Comparison of ENCODE assay signal across 18 mouse cellular contexts in genomic region chr2:6186913-6187312, GRCm38 (mm10). TPM values are rescaled to one million over a fixed set of nuclear protein-coding genes. Genes with fewer than 3 reads are reported as not detected.
DNase-seq lines count a peak whose midpoint lies in the region; ATAC-seq lines count a peak whose summit lies in the region.
"Had no signal": no experiment of that assay in that cellular context is flagged by ENCODE, and none has a peak within 500 bp of the region (broad histone marks: within the 10 kb centered on the region; RNA-seq: fewer than 3 reads in every experiment).

No protein-coding gene starts in this region.

- H3K4me3 ChIP-seq in embryonic facial prominence, embryonic 14.5 days (ENCODE audit: low read depth, low read length) = no peak overlapping the region
- H3K4me3 ChIP-seq in embryonic facial prominence, embryonic 10.5 days = no peak overlapping the region
- H3K4me3 ChIP-seq in kidney, embryonic 16.5 days (ENCODE audit: low read length) = no peak overlapping the region
- H3K4me3 ChIP-seq in kidney, embryonic 14.5 days (ENCODE audit: low read length) = no peak overlapping the region
- no peak overlapping the region for H3K4me3 ChIP-seq in neural tube, embryonic 13.5 days
- H3K4me3 ChIP-seq: heart, embryonic 15.5 days had no signal

- peak; percentile 21; the same call in 1 of the 2 replicates for ATAC-seq in embryonic facial prominence, embryonic 14.5 days (ENCODE audit: low read depth)
- no peak for ATAC-seq in kidney, embryonic 16.5 days (ENCODE audit: low FRiP score, low TSS enrichment)
- ATAC-seq in kidney, embryonic 14.5 days (ENCODE audit: low FRiP score, low TSS enrichment) = no peak
- ATAC-seq in neural tube, embryonic 13.5 days (ENCODE audit: low read depth) = peak; percentile 52; the same call in 1 of the 2 replicates

- H3K9me3 ChIP-seq in embryonic facial prominence, embryonic 14.5 days (ENCODE audit: control insufficient read depth, low read length) = peaks cover 6% of the 10 kb centered on the region
- H3K9me3 ChIP-seq in embryonic facial prominence, embryonic 10.5 days = peaks cover 4% of the 10 kb centered on the region; the same call in 1 of the 2 replicates
- H3K9me3 ChIP-seq in kidney, embryonic 16.5 days (ENCODE audit: low read length) = peaks cover 4% of the 10 kb centered on the region
- H3K9me3 ChIP-seq in kidney, embryonic 14.5 days (ENCODE audit: control insufficient read depth, low read length) = peaks cover 5% of the 10 kb centered on the region; the same call in 1 of the 2 replicates
- 0 out of 2 replicates have a peak, but pooled peaks cover 5% of the 10 kb centered on the region for H3K9me3 ChIP-seq in neural tube, embryonic 13.5 days
- H3K9me3 ChIP-seq: heart, embryonic 15.5 days had no signal

- no peak overlapping the region for H3K27ac ChIP-seq in embryonic facial prominence, embryonic 14.5 days (replicated peaks; ENCODE audit: low read depth, low read length)
- no peak overlapping the region for H3K27ac ChIP-seq in embryonic facial prominence, embryonic 10.5 days (replicated peaks)
- peak overlapping the region; percentile 61 for H3K27ac ChIP-seq in kidney, embryonic 16.5 days (ENCODE audit: low read length)
- no peak overlapping the region for H3K27ac ChIP-seq in kidney, embryonic 14.5 days (ENCODE audit: low read depth, low read length)
- H3K27ac ChIP-seq in neural tube, embryonic 13.5 days (replicated peaks) = peak overlapping the region; percentile 69
- H3K27ac ChIP-seq: heart, embryonic 15.5 days; macrophage had no signal

- no peak overlapping the region for H3K4me2 ChIP-seq in embryonic facial prominence, embryonic 14.5 days (ENCODE audit: low read depth, low read length)
- no peak overlapping the region for H3K4me2 ChIP-seq in kidney, embryonic 16.5 days (replicated peaks; ENCODE audit: low read depth, low read length)
- H3K4me2 ChIP-seq in kidney, embryonic 14.5 days (replicated peaks; ENCODE audit: low read depth, low read length) = no peak overlapping the region
- H3K4me2 ChIP-seq in neural tube, embryonic 13.5 days = no peak overlapping the region
- H3K4me2 ChIP-seq: heart, embryonic 15.5 days had no signal

- H3K36me3 ChIP-seq in embryonic facial prominence, embryonic 14.5 days (ENCODE audit: control insufficient read depth, insufficient read depth, low read length) = no peaks in the 10 kb centered on the region
- no peaks in the 10 kb centered on the region for H3K36me3 ChIP-seq in embryonic facial prominence, embryonic 10.5 days (replicated peaks)
- H3K36me3 ChIP-seq in kidney, embryonic 16.5 days (ENCODE audit: insufficient read depth, low read length) = no peaks in the 10 kb centered on the region
- H3K36me3 ChIP-seq in kidney, embryonic 14.5 days (ENCODE audit: control insufficient read depth, insufficient read depth, low read length) = no peaks in the 10 kb centered on the region
- no peaks in the 10 kb centered on the region for H3K36me3 ChIP-seq in neural tube, embryonic 13.5 days
- H3K36me3 ChIP-seq: heart, embryonic 15.5 days had no signal

- H3K9ac ChIP-seq in embryonic facial prominence, embryonic 14.5 days (ENCODE audit: low read depth, low read length) = no peak overlapping the region
- no peak overlapping the region for H3K9ac ChIP-seq in kidney, embryonic 16.5 days (replicated peaks; ENCODE audit: low read length)
- no peak overlapping the region for H3K9ac ChIP-seq in kidney, embryonic 14.5 days (ENCODE audit: low read depth, low read length)
- no peak overlapping the region for H3K9ac ChIP-seq in neural tube, embryonic 13.5 days
- H3K9ac ChIP-seq: heart, embryonic 15.5 days had no signal

- no peaks in the 10 kb centered on the region for H3K27me3 ChIP-seq in embryonic facial prominence, embryonic 14.5 days (replicated peaks; ENCODE audit: control insufficient read depth, insufficient read depth, low read length)
- H3K27me3 ChIP-seq in embryonic facial prominence, embryonic 10.5 days (replicated peaks; ENCODE audit: low read depth, poor library complexity, severe bottlenecking) = no peaks in the 10 kb centered on the region
- no peaks in the 10 kb centered on the region for H3K27me3 ChIP-seq in kidney, embryonic 16.5 days (ENCODE audit: insufficient read depth, low read length)
- H3K27me3 ChIP-seq in kidney, embryonic 14.5 days (ENCODE audit: control insufficient read depth, insufficient read depth, low read length) = no peaks in the 10 kb centered on the region
- no peaks in the 10 kb centered on the region for H3K27me3 ChIP-seq in neural tube, embryonic 13.5 days
- H3K27me3 ChIP-seq: heart, embryonic 15.5 days had no signal

- WGBS in embryonic facial prominence, embryonic 14.5 days = 46% methylated on average over 4 of the region's 4 CpGs
- WGBS in embryonic facial prominence, embryonic 10.5 days = 59% methylated on average over 4 of the region's 4 CpGs
- WGBS in kidney, embryonic 16.5 days = 39% methylated on average over 4 of the region's 4 CpGs
- 49% methylated on average over 4 of the region's 4 CpGs for WGBS in kidney, embryonic 14.5 days
- 37% methylated on average over 4 of the region's 4 CpGs for WGBS in neural tube, embryonic 13.5 days

- intact Hi-C loops in left cerebral cortex, postnatal 36 days (cut with DNase I) = no loop called here

- no peaks in the 10 kb centered on the region; the same call in 1 of the 2 replicates for H3K4me1 ChIP-seq in embryonic facial prominence, embryonic 14.5 days (ENCODE audit: control insufficient read depth, insufficient read depth, low read length)
- H3K4me1 ChIP-seq in embryonic facial prominence, embryonic 10.5 days = peaks cover 12% of the 10 kb centered on the region
- peaks cover 9% of the 10 kb centered on the region; the same call in 1 of the 2 replicates for H3K4me1 ChIP-seq in kidney, embryonic 16.5 days (ENCODE audit: insufficient read depth, low read length)
- H3K4me1 ChIP-seq in kidney, embryonic 14.5 days (ENCODE audit: control insufficient read depth, insufficient read depth, low read length) = peaks cover 7% of the 10 kb centered on the region; the same call in 1 of the 2 replicates
- H3K4me1 ChIP-seq in neural tube, embryonic 13.5 days (replicated peaks) = peaks cover 11% of the 10 kb centered on the region

- DNase-seq in embryonic facial prominence, embryonic 14.5 days (ENCODE audit: low spot score) = no peak
- no peak for DNase-seq in embryonic facial prominence, embryonic 10.5 days (ENCODE audit: low spot score)
- no peak for DNase-seq in neural tube, embryonic 10.5 days (ENCODE audit: extremely low spot score, low spot score)
- DNase-seq in left cerebral cortex, postnatal 36 days (ENCODE audit: low spot score in 2 of 2) = no peak
- no peak for DNase-seq in lung, postnatal 36 days
- DNase-seq: adrenal gland, postnatal 10 days; cerebellum, adult 8-10 months; gastrocnemius, postnatal 36 days; heart, postnatal 36 days; kidney, adult 8-10 months; kidney, postnatal 36 days; right cerebral cortex, postnatal 14 days; spleen, adult 18-20 months had no signal

RNA-seq across cellular contexts. Expression of gene Echdc3, which starts 25.9 kb away (rescaled TPM):
- polyA plus RNA-seq in embryonic facial prominence, embryonic 14.5 days (2014; fragmentation: Nextera tagmentation; extraction: Ambion mirVana) = 3.5 and 4.9 TPM in 2 replicates
- polyA plus RNA-seq in embryonic facial prominence, embryonic 10.5 days (2016; fragmentation: Nextera tagmentation; extraction: Ambion mirVana) = 2.5 and 3.1 TPM in 2 replicates
- 9.9 and 10.6 TPM in 2 replicates for polyA plus RNA-seq in kidney, embryonic 16.5 days (2015; fragmentation: Nextera tagmentation; extraction: Ambion mirVana)
- polyA plus RNA-seq in kidney, embryonic 14.5 days (2014; fragmentation: Nextera tagmentation; extraction: Ambion mirVana) = 7.0 and 7.4 TPM in 2 replicates
- polyA plus RNA-seq in neural tube, embryonic 13.5 days (2015; fragmentation: Nextera tagmentation; extraction: Ambion mirVana) = 1.3 and 1.9 TPM in 2 replicates
- under 1 TPM; 0.89 to 0.97 TPM for total RNA-seq in left cerebral cortex, postnatal 36 days (2021)

RNA-seq across cellular contexts. Expression of gene Proser2, which starts 56.9 kb away (rescaled TPM):
- 9.9 and 10.8 TPM in 2 replicates for polyA plus RNA-seq in embryonic facial prominence, embryonic 14.5 days (2014; fragmentation: Nextera tagmentation; extraction: Ambion mirVana)
- polyA plus RNA-seq in embryonic facial prominence, embryonic 10.5 days (2016; fragmentation: Nextera tagmentation; extraction: Ambion mirVana) = 3.6 and 4.4 TPM in 2 replicates
- polyA plus RNA-seq in kidney, embryonic 16.5 days (2015; fragmentation: Nextera tagmentation; extraction: Ambion mirVana) = 14.1 TPM in 2 replicates
- polyA plus RNA-seq in kidney, embryonic 14.5 days (2014; fragmentation: Nextera tagmentation; extraction: Ambion mirVana) = 10.5 and 11.3 TPM in 2 replicates
- polyA plus RNA-seq in neural tube, embryonic 13.5 days (2015; fragmentation: Nextera tagmentation; extraction: Ambion mirVana) = 4.7 and 5.6 TPM in 2 replicates
- 1 to 10 TPM; 3.1 to 3.4 TPM for total RNA-seq in left cerebral cortex, postnatal 36 days (2021)
- polyA plus RNA-seq: macrophage had no signal

Comparison
In these comparisons a context has a peak if more than half of its experiments do, and no peak if none do; other contexts are left out.
1. H3K27ac ChIP-seq: peak in kidney, embryonic 16.5 days (single experiment) and neural tube, embryonic 13.5 days (single experiment); none in embryonic facial prominence, embryonic 14.5 days (single experiment), embryonic facial prominence, embryonic 10.5 days (single experiment) and kidney, embryonic 14.5 days (single experiment).
2. ATAC-seq: peak in embryonic facial prominence, embryonic 14.5 days (single experiment) and neural tube, embryonic 13.5 days (single experiment); none in kidney, embryonic 16.5 days (single experiment) and kidney, embryonic 14.5 days (single experiment).